Mouse (Mus musculus) embryonic facial prominence, embryonic 14.5 days (tissue): ENCODE data around the gene Atp8b5. TPM values are rescaled to one million over a fixed set of nuclear protein-coding genes. Genes with fewer than 3 reads are reported as not detected.

Experiments used
- ATAC-seq: fragments of 200-750 bp; cut with Nextera tagmentation; 2 replicates; pipeline ENCODE4 v1.8.0; 2017; ENCODE audit warnings: low read depth, moderate number of reproducible peaks, moderate TSS enrichment
- DNase-seq: peaks from one replicate; pipeline ENCODE4 v3.0.0-alpha.2; 2015; ENCODE audit warnings: low spot score
- H3K27ac ChIP-seq: fragments of 300-500 bp; sonication (generic); replicated peaks from 2 replicates; pipeline ENCODE4 v1.5.1; 2014; ENCODE audit warnings: low read depth, mild to moderate bottlenecking, low read length, moderate library complexity
- H3K27me3 ChIP-seq: fragments of 300-500 bp; sonication (generic); replicated peaks from 2 replicates; pipeline ENCODE4 v1.6.1; 2014; ENCODE audit warnings: low read length; ENCODE audit not compliant: control insufficient read depth, insufficient read depth
- H3K36me3 ChIP-seq: fragments of 300-500 bp; sonication (generic); 2 replicates; pipeline ENCODE4 v1.6.1; 2014; ENCODE audit warnings: low read length, mixed read lengths; ENCODE audit not compliant: control insufficient read depth, insufficient read depth
- H3K4me1 ChIP-seq: fragments of 300-500 bp; sonication (generic); 2 replicates; pipeline ENCODE4 v1.6.1; 2014; ENCODE audit warnings: antibody characterized with exemption, low read length; ENCODE audit not compliant: control insufficient read depth, insufficient read depth
- H3K4me2 ChIP-seq: fragments of 300-500 bp; sonication (generic); 2 replicates; pipeline ENCODE4 v1.6.1; 2014; ENCODE audit warnings: low read depth, mild to moderate bottlenecking, low read length, moderate library complexity, mixed read lengths
- H3K4me3 ChIP-seq: fragments of 300-500 bp; sonication (generic); 2 replicates; pipeline ENCODE4 v1.5.1; 2014; ENCODE audit warnings: low read depth, mild to moderate bottlenecking, low read length
- H3K9ac ChIP-seq: fragments of 300-500 bp; sonication (generic); 2 replicates; pipeline ENCODE4 v1.6.1; 2014; ENCODE audit warnings: low read depth, mild to moderate bottlenecking, low read length, moderate library complexity, mixed read lengths
- H3K9me3 ChIP-seq: fragments of 300-500 bp; sonication (generic); 2 replicates; pipeline ENCODE4 v1.6.1; 2016; ENCODE audit warnings: low read length; ENCODE audit not compliant: control insufficient read depth
- WGBS: fragments of 180-500 bp; shearing (Covaris S2); extraction: QIAGEN DNeasy Blood & Tissue Kit; methylation state at CpG from one replicate; pipeline ENCODE4 v1.1.7; 2014; 5-methylcytosine and 5-hydroxymethylcytosine counted together
- polyA plus RNA-seq: library from polyadenylated mRNA; unstranded; fragments of >200 nt; fragmentation: Nextera tagmentation; extraction: Ambion mirVana; gene quantifications from 2 replicates; pipeline ENCODE4 v1.2.1, GENCODE M21; 2014

Gene Atp8b5
- polyA plus RNA-seq, 1 experiment from 2014 or later: 0.36 TPM

DNA sequence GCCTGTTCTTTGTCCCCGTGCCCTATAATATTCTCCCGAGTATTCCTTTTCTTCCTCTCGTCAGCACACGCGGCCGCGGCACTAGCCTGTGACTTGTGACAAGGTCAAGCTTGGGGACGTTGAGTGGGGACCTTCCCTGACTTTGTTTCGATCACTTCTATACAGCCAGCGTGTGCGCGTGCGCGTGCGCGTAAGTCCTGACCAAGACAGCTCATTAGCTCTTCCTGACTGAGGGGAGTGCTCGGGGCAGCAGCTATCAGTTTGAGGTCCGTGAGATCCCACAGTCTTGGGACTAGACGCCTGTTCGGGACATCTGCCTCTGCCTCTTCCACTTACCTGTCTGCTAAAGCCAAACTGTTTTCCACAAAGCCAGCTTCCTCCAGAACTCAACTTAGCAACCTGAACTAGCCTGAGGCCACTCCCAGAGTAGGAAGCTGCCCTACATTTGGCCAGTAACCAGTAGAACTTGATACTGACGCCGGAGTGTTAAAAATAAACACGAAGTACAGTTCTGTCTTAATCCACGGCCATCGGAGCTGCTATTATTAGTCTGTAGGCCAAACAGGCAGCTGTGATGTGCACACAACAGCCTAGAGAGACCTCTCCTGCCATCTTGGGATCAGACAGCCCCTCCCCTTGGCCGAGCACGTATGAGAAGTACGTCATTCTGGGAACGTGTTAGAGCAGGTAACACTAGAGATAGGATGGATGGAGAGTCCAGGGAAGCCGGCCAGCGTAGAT lies 132.6 kb downstream of the Atp8b5 start:
- Histone ChIP-seq H3K27ac (peak overlapping the region; percentile 67), H3K9ac (no peak overlapping the region), H3K9me3 (no peaks in the 10 kb centered on the region), H3K4me2 (peak overlapping the region; percentile 44), H3K4me3 (no peak overlapping the region), H3K36me3 (no peaks in the 10 kb centered on the region), H3K27me3 (no peaks in the 10 kb centered on the region), H3K4me1 (peaks cover 43% of the 10 kb centered on the region)
- ATAC-seq: peak; percentile 45
- WGBS: 60% methylated on average over 31 of the region's 31 CpGs
- peak; percentile 76 for DNase-seq

DNA sequence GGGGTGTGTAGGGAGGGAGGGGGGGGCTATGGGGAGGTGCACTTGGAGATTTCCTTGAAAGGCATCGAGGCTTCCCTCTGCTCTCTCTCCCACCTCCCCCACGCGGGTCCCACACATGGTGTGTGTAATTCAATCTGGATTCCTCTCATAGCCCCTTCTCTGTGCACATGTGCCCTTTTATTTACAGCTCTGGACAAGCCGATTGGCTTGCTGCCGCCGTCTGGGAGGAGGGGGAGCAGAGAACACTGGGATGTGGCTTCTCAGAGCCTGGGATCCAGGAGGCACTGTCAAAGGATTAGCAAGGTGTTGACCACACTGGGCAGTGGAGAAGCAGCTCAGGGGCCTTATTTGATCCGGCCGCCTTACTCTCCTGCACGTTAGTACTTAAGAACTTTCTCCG lies 134.0 kb downstream of the Atp8b5 start:
- ATAC-seq: peak; percentile 74
- Histone ChIP-seq H3K4me2 (peak overlapping the region; percentile 5; the same call in 1 of the 2 replicates), H3K4me3 (no peak overlapping the region), H3K9ac (0 out of 2 replicates have a peak overlapping the region, but pooled peaks have one; percentile 20), H3K9me3 (no peaks in the 10 kb centered on the region), H3K4me1 (peaks cover 49% of the 10 kb centered on the region), H3K27ac (peak overlapping the region; percentile 67; the same call in 1 of the 2 replicates), H3K27me3 (no peaks in the 10 kb centered on the region), H3K36me3 (no peaks in the 10 kb centered on the region)
- 10% methylated on average over 10 of the region's 10 CpGs for WGBS
- DNase-seq: peak; percentile 83

DNA sequence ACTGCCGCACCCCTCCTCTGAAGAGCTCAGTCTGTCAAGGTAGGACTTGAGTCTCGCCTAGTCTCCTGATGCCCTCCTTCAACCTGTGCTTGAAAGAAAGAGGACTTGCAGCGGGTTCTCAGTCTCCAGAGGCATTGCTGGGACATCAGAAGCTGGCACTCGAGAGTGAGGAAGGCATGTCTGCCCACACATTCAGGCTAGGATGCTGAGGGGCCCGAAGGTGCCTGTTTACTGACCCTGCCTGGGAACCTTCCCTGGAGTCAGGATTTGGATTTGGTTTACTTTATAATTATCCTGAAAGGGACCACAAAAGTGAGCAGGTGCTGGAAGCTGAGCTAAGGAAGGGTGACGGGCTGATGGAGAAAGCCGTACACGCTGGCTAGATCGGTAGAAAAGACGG lies 134.5 kb downstream of the Atp8b5 start:
- H3K4me1 ChIP-seq: peaks cover 50% of the 10 kb centered on the region
- WGBS: 79% methylated on average over 10 of the region's 10 CpGs
- no peak overlapping the region; the same call in 1 of the 2 replicates for H3K27ac ChIP-seq
- peak overlapping the region; percentile 5; the same call in 1 of the 2 replicates for H3K4me2 ChIP-seq
- H3K36me3 ChIP-seq: no peaks in the 10 kb centered on the region
- H3K9me3 ChIP-seq: no peaks in the 10 kb centered on the region
- H3K27me3 ChIP-seq: no peaks in the 10 kb centered on the region
- H3K9ac ChIP-seq: 0 out of 2 replicates have a peak overlapping the region, but pooled peaks have one; percentile 20
- ATAC-seq: no peak
- DNase-seq: no peak
- no peak overlapping the region for H3K4me3 ChIP-seq

DNA sequence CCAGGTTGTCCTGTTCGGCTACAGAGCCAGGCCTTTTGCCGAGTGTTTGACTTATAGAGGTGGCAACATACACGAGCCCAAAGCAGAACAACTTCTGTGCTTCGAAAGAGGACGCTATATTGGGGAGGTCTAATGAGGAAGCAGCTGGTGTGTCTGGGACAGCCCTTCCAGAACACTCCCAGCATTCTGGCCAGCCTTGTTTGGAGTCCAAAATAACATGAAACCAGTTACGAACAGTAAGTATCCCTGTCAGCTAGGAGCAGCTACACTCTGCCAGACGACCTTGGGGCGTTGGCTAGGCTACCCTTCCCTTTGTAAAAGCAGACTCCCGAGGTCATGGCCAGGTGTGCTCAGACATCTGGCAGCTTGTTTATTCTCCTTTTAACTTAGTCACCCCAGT lies 135.3 kb downstream of the Atp8b5 start:
- DNase-seq (no peak), ATAC-seq (no peak)
- Histone ChIP-seq H3K27ac (no peak overlapping the region), H3K4me3 (no peak overlapping the region), H3K9me3 (no peaks in the 10 kb centered on the region), H3K36me3 (no peaks in the 10 kb centered on the region), H3K4me2 (no peak overlapping the region), H3K27me3 (no peaks in the 10 kb centered on the region), H3K9ac (no peak overlapping the region), H3K4me1 (peaks cover 53% of the 10 kb centered on the region)
- 65% methylated on average over 9 of the region's 9 CpGs for WGBS

DNA sequence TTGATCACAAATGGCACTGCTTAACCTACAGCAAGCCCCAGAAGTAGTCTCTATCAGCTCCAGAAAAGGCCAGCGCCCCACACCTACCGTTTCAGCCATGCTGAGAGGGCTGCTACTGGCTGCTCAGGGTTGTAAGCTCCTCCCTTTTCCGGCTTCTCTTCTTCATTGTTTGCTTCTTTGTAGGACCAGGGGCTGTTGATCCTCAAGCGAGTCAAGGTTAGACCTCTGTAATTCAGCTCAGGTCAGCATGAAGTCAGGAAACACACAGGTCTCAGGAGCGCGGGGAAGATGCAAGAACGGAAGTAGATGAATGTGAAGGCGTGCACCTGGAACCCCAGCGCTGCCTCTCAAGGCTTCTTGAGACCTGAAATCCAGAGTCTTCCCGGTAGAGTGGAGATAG lies 137.7 kb downstream of the Atp8b5 start:
- Histone ChIP-seq H3K36me3 (no peaks in the 10 kb centered on the region), H3K4me1 (peaks cover 41% of the 10 kb centered on the region), H3K9ac (no peak overlapping the region), H3K9me3 (no peaks in the 10 kb centered on the region), H3K4me2 (no peak overlapping the region), H3K27me3 (no peaks in the 10 kb centered on the region), H3K27ac (no peak overlapping the region), H3K4me3 (no peak overlapping the region)
- no peak for ATAC-seq
- WGBS: 92% methylated on average over 10 of the region's 10 CpGs
- DNase-seq: no peak

DNA sequence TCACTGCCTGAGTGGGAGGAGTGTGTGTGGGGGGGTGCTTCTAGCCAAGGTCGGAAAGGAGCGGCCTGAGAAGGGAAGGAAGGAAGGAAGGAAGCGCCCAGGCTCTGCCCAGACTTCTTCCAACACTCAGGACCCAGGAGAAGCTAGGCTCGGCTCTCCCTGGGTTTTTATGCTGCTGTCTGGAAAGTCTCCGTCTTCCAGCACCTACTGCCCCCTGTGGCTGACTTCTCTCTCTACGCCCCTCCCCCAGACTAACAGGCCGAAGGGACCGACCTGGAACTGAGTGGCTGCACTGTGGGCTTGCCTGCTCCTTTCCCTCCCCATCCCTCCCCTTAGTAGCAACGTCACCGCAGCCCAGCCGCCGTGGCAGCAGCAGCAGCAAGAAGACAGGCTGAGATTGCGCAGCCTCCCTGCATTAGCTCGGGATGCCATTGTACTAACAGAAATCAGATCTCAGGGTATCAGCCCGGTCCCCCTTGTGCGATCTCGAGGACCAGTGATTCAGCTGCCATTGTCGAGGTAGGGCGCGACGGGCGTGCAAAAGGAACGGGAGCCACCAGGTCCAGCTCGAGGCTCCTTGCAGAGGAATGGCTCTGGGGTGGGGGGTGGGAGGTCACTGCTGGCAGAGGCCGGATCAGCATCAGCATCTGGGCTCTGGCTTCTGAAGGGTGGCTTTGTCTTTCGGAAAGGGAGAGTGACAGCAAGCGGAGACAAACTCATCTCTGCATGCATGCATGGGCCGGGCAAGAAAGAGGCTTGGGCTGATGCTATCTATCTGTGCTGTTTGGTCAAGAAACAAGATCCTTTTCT lies 139.4 kb downstream of the Atp8b5 start:
- 1% methylated on average over 24 of the region's 28 CpGs for WGBS
- no peaks in the 10 kb centered on the region for H3K36me3 ChIP-seq
- peak; percentile 95 for DNase-seq
- H3K27me3 ChIP-seq: no peaks in the 10 kb centered on the region
- peak overlapping the region; percentile 67 for H3K9ac ChIP-seq
- peak; percentile 97 for ATAC-seq
- peak overlapping the region; percentile 62 for H3K4me2 ChIP-seq
- H3K9me3 ChIP-seq: no peaks in the 10 kb centered on the region
- peak overlapping the region; percentile 87 for H3K27ac ChIP-seq
- H3K4me3 ChIP-seq: peak overlapping the region; percentile 50
- H3K4me1 ChIP-seq: peaks cover 24% of the 10 kb centered on the region

DNA sequence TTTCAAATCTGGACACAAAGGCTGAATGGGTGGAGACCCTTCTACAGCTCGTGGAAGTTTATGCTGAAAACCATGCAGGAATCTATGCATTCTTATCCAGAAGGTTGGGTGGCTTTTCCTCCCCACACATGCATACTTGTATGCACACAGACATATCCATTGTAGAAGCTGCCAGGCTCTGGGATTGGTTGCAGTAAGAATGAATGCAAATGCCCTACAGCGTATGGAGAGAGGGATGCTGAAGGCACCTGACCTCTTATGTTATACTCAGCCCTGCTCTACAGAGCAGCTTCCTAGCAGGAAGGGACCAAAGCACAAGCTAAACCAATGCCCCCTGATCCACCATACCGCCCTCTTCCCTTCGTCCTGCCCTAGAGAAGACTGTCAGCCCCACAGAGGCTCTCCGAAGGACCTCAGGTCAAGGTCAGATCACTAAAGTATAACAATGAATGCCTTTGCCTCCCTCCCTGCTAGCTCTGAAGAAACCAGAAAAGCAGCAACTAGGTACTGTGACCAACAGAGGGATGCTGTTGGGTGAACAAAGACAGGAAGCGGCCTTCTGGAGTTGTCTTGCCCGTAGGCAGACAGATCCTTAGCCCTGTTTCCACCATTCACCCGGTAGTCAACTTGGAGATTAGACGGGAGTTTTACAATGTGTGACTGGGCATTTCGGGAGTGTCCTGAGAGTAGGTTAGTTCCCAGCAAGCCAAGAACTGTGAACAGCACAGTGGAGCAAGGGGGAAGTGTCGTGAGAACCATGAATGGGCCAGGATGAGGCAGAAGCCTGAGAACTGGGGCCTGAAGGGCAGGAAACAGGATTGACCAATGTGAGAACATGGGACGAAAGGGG lies 140.3 kb downstream of the Atp8b5 start:
- DNase-seq (no peak), ATAC-seq (no peak)
- Histone ChIP-seq H3K27ac (peak overlapping the region; percentile 87), H3K4me2 (peak overlapping the region; percentile 62), H3K4me3 (peak overlapping the region; percentile 50), H3K9me3 (no peaks in the 10 kb centered on the region), H3K9ac (peak overlapping the region; percentile 67), H3K36me3 (no peaks in the 10 kb centered on the region), H3K4me1 (peaks cover 18% of the 10 kb centered on the region), H3K27me3 (no peaks in the 10 kb centered on the region)
- 63% methylated on average over 12 of the region's 12 CpGs for WGBS

DNA sequence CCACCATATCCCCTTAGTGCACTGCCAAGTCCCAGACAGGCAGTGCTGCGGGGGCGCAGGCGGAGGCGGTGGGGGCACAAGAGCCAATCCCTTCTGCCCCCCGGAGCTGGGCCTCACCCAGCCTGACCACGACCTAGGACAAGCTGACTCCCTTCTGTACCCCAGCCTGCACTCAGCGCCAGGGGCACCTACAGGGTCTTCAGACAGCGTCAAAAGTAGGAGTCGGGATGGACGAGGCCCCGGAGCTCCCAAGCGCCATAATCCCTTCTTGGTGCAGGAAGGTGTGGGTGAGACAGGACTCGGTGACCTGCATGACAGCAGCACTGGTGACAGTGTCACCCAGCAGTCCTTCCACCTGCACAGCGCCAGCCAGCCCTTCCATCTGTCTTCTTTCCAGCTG lies 147.8 kb downstream of the Atp8b5 start:
- ATAC-seq: no peak
- Histone ChIP-seq H3K4me1 (no peaks in the 10 kb centered on the region), H3K36me3 (peaks cover 34% of the 10 kb centered on the region), H3K27ac (no peak overlapping the region), H3K4me3 (no peak overlapping the region), H3K9me3 (no peaks in the 10 kb centered on the region), H3K4me2 (no peak overlapping the region), H3K9ac (no peak overlapping the region), H3K27me3 (no peaks in the 10 kb centered on the region)
- 88% methylated on average over 14 of the region's 14 CpGs for WGBS
- DNase-seq: no peak
